Mouse (Mus musculus): ENCODE data around the gene Ephx1.

DNA sequence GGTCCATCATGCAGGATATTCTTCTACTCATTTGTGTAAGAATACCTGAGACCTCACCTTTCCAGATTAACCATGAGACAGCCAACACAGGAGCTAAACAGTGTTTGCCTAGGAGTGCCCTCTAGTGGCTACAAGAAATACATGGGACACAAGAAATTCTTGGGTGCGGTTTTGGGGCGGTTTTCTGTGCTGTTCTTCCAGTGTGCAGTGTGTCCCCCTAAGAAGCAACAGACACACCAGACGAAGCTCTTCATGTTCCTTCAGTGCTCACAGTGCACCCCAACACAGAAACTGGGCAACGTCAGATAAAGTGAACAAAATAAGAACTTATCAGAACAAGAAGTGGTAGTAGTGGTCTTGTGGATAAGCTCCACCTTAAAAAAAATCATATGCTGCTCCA lies 18.9 kb upstream of the Ephx1 start:
- peak; percentile 12 for TF ChIP-seq CTCF (IDR thresholded peaks at IDR 0.05; ENCODE audit: low read depth, low read length)
- TF ChIP-seq POLR2A (IDR thresholded peaks at IDR 0.05; ENCODE audit: insufficient read depth, low read length) = no peak
- no peak for TF ChIP-seq EP300 (IDR thresholded peaks at IDR 0.05; ENCODE audit: insufficient read depth, low read depth, low read length)
